Mouse (Mus musculus) myocyte (in vitro differentiated cells): ENCODE measurements around the gene Zfp677. TPM values are rescaled to one million over a fixed set of nuclear protein-coding genes. Genes with fewer than 3 reads are reported as not detected.
"Not testable (repeated sequence)": the region's sequence is repeated elsewhere in the genome, so short reads cannot be mapped to it uniquely, and the experiment has no call there.

ENCODE experiments used
- H3K27me3 ChIP-seq: one replicate; pipeline ENCODE4 v1.6.1; 2011; ENCODE audit not compliant: control insufficient read depth, insufficient read depth, insufficient read length
- H3K36me3 ChIP-seq: one replicate; pipeline ENCODE4 v1.6.1; 2011; ENCODE audit not compliant: control insufficient read depth, insufficient read depth
- H3K4me2 ChIP-seq: one replicate; pipeline ENCODE4 v1.6.1; 2011; ENCODE audit warnings: low read depth, control low read depth
- H3K4me3 ChIP-seq: one replicate; pipeline ENCODE4 v1.5.1; 2011; ENCODE audit warnings: mild to moderate bottlenecking, control low read depth, moderate library complexity
- H3K79me2 ChIP-seq: one replicate; pipeline ENCODE4 v1.6.1; 2011; ENCODE audit not compliant: control insufficient read depth, insufficient read depth
- H3ac ChIP-seq: one replicate; pipeline ENCODE4 v1.6.1; 2011; ENCODE audit not compliant: control insufficient read depth, insufficient read length
- CEBPB ChIP-seq: IDR thresholded peaks from 2 replicates; pipeline ENCODE4 v1.6.1; 2011; ENCODE audit warnings: mild to moderate bottlenecking, moderate library complexity; ENCODE audit not compliant: poor library complexity, insufficient read depth, severe bottlenecking
- E2F4 ChIP-seq: IDR thresholded peaks from one replicate; pipeline ENCODE4 v1.6.1; 2011; ENCODE audit warnings: mild to moderate bottlenecking, control low read depth, moderate library complexity; ENCODE audit not compliant: insufficient read depth
- MAX ChIP-seq: IDR thresholded peaks from one replicate; pipeline ENCODE4 v1.6.1; 2011; ENCODE audit warnings: low read depth, mild to moderate bottlenecking, control low read depth
- MYOD1 ChIP-seq, 3 experiments: IDR thresholded peaks; one replicate each; pipeline ENCODE4 v1.6.1; 2011; ENCODE audit warnings: control low read depth in 2 of 3, low read depth in 2 of 3, mild to moderate bottlenecking in 2 of 3, moderate library complexity in 1 of 3; ENCODE audit not compliant: insufficient read length in 2 of 3, control insufficient read depth in 1 of 3
- MYOG ChIP-seq, 3 experiments: IDR thresholded peaks; one replicate each; pipeline ENCODE4 v1.6.1; 2011; ENCODE audit warnings: control low read depth in 2 of 3, low read depth in 2 of 3, mild to moderate bottlenecking in 2 of 3; ENCODE audit not compliant: insufficient read length in 2 of 3, control insufficient read depth in 1 of 3, insufficient read depth in 1 of 3
- POLR2A ChIP-seq: IDR thresholded peaks from one replicate; pipeline ENCODE4 v1.6.1; 2011; ENCODE audit warnings: low read depth, mild to moderate bottlenecking, control low read depth, moderate library complexity; ENCODE audit not compliant: insufficient read length
- POLR2AphosphoS2 ChIP-seq: IDR thresholded peaks from one replicate; pipeline ENCODE4 v1.6.1; 2011; ENCODE audit warnings: low read depth, control low read depth; ENCODE audit not compliant: insufficient read length
- REST ChIP-seq: IDR thresholded peaks from one replicate; pipeline ENCODE4 v1.6.1; 2011; ENCODE audit warnings: mild to moderate bottlenecking, control low read depth, moderate library complexity; ENCODE audit not compliant: insufficient read depth, insufficient read length
- SRF ChIP-seq: IDR thresholded peaks from one replicate; pipeline ENCODE4 v1.6.1; 2011; ENCODE audit warnings: low read depth; ENCODE audit not compliant: control insufficient read depth, insufficient read length
- TCF12 ChIP-seq: IDR thresholded peaks from one replicate; pipeline ENCODE4 v1.6.1; 2011; ENCODE audit warnings: mild to moderate bottlenecking, control low read depth; ENCODE audit not compliant: poor library complexity, insufficient read depth, severe bottlenecking
- TCF3 ChIP-seq: IDR thresholded peaks from one replicate; pipeline ENCODE4 v1.6.1; 2011; ENCODE audit warnings: low read depth, control low read depth; ENCODE audit not compliant: insufficient read length
- USF1 ChIP-seq: IDR thresholded peaks from one replicate; pipeline ENCODE4 v1.6.1; 2011; ENCODE audit warnings: low read depth, mild to moderate bottlenecking, control low read depth, moderate library complexity
- polyA plus RNA-seq: library from polyadenylated mRNA; unstranded; fragments of >200 nt; fragmentation: generic; extraction: Trizol; gene quantifications from one replicate; pipeline ENCODE4 v1.2.1, GENCODE M21; 2012; ENCODE audit warnings: missing spikeins

Zfp677 gene
- polyA plus RNA-seq: 0.10 TPM

DNA sequence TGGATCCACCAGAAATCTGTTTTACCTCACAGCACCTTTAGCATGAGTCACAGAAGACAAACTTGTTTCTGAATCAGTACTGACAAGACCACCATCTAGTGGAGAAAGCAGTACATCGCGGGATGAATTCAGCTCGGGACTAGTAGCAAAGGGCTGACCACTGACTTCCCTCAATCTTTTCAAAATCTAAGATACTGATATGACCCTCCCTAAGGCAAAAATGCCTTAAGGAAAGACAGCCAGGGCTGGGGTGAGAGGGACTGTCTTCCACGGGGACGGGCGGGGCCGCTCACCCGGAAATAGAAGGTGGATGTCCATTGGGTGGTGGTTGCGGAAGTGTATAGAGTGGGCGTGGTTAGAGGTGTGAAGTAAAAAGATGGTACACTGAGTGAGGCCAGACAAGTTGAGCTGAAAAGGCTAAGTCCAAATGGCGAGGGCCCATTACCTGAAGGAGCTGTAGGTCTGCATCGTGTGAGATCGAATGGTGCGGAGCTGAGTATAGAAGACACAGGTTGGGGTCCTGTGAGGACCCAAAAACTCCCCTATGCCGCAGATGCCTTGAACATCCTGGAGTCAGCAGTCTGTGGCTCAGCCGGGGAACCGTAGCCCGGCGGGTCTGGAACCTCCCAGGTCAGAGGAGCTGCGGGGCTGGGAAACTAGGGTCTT lies at the start of gene Zfp677:
Zfp677 (plus strand) TSS at position 358 of the 666 bp plus-strand sequence.
- no peak within 1 kb of the TSS for H3ac ChIP-seq
- no peaks in the 10 kb centered on the region for H3K79me2 ChIP-seq
- H3K4me3 ChIP-seq: peak within 1 kb of the TSS; percentile 20
- TF ChIP-seq TCF3: no peak
- TF ChIP-seq USF1: no peak
- no peak for TF ChIP-seq POLR2AphosphoS2
- TF ChIP-seq TCF12: no peak
- no peak for TF ChIP-seq MYOG (IDR thresholded peaks at IDR 0.05; ENCODE audit: control insufficient read depth in 1 of 3, insufficient read depth in 1 of 3, insufficient read length in 2 of 3, low read depth in 2 of 3)
- no peak for TF ChIP-seq REST
- TF ChIP-seq SRF: no peak
- no peak for TF ChIP-seq POLR2A
- TF ChIP-seq MYOD1 (IDR thresholded peaks at IDR 0.05; ENCODE audit: control insufficient read depth in 1 of 3, insufficient read length in 2 of 3, low read depth in 2 of 3): no peak
- no peak for TF ChIP-seq E2F4
- TF ChIP-seq MAX: no peak
- no peak for TF ChIP-seq CEBPB
- peak within 1 kb of the TSS; percentile 10 for H3K4me2 ChIP-seq
- no peaks in the 10 kb centered on the region for H3K36me3 ChIP-seq
- H3K27me3 ChIP-seq: no peaks in the 10 kb centered on the region

- H3K36me3 ChIP-seq, H3K79me2 ChIP-seq, H3K4me2 ChIP-seq, H3ac ChIP-seq, H3K4me3 ChIP-seq, H3K27me3 ChIP-seq: not testable (repeated sequence)
Observed at GRCm38 (mm10) chr17:21368018-21368417, 15.5 kb upstream of the Zfp677 start.

DNA sequence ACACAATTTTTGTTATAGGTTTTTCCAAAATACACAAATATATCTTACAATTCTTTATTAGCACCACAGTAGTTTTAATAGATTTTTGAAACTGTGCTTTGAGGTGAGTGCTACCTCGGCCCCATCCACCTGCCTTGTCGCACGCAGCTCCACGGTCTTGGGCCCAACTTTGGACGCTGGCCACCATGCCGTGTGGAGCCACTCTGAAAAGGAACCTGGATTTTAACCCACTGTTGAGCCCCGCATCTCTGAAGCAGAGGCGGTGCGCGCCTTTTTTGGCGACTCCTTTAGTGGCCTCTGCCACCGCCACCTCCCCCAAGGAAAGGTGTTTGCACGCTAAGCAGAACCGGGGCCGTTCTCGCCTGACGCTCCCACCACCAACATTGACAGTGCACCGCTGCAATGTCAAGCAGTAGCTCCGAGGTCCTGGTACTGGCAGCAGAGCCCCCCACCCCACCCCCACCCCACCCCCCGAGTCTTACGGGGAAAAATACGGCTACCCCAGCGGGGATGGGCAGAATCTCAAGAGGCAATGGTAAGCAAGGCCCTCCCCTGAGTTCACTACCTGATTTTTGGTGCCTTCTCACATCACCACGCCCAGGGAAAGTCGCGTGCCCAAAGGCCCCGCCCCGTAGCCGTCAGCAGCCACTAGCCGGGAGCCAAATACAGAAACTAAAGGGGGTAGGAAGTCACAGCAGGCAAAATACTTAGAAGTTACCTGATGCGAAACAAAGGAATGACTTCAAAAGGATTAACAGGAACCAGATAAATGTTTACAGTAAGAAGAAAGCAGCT lies 13.4 kb upstream of the Zfp677 start:
- TF ChIP-seq TCF3: no peak
- TF ChIP-seq CEBPB: no peak
- TF ChIP-seq MYOG (IDR thresholded peaks at IDR 0.05; ENCODE audit: control insufficient read depth in 1 of 3, insufficient read depth in 1 of 3, insufficient read length in 2 of 3, low read depth in 2 of 3): no peak
- TF ChIP-seq REST: no peak

GRCm38 (mm10) chr17:21375311-21375710 lies 8.2 kb upstream of the Zfp677 start:
- no peak overlapping the region for H3K4me2 ChIP-seq
- H3K4me3 ChIP-seq: no peak overlapping the region
- H3ac ChIP-seq: no peak overlapping the region
- no peaks in the 10 kb centered on the region for H3K36me3 ChIP-seq
- peaks cover under 1% of the 10 kb centered on the region for H3K27me3 ChIP-seq
- no peak for TF ChIP-seq REST
- no peak for TF ChIP-seq TCF12
- no peak for TF ChIP-seq CEBPB
- no peak for TF ChIP-seq SRF
- H3K79me2 ChIP-seq: no peaks in the 10 kb centered on the region

More for the DNA sequence above, 13.4 kb upstream of the Zfp677 start:
- Histone ChIP-seq H3K79me2 (no peaks in the 10 kb centered on the region), H3K4me2 (peak overlapping the region; percentile 45), H3K27me3 (peaks cover 7% of the 10 kb centered on the region), H3ac (no peak overlapping the region), H3K4me3 (no peak overlapping the region), H3K36me3 (no peaks in the 10 kb centered on the region)

DNA sequence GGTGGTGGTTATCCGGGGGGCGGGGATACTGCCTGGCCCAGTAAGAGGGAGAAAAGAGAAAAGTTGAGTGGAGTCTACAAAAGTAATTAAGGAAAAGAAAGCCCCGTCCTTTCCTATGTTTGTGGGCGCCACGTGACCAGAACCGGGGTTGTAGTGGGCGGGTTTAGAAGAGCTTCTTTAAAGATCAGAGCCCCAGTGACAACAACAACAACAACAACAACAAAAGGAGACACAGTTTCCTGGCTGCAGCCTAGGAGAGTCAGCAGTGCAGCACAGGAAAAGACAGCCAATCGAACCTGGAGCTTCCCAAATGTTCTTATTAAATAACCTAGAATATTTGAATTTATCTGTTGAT lies 486 bp downstream of the Zfp677 start:
- H3K79me2 ChIP-seq: no peaks in the 10 kb centered on the region
- H3K27me3 ChIP-seq: no peaks in the 10 kb centered on the region
- peak overlapping the region; percentile 20 for H3K4me3 ChIP-seq
- no peak overlapping the region for H3ac ChIP-seq
- no peaks in the 10 kb centered on the region for H3K36me3 ChIP-seq
- no peak for TF ChIP-seq MAX
- no peak for TF ChIP-seq POLR2AphosphoS2
- no peak for TF ChIP-seq REST
- peak; percentile 79 for TF ChIP-seq USF1
- no peak for TF ChIP-seq POLR2A
- H3K4me2 ChIP-seq: peak overlapping the region; percentile 10
